Mouse (Mus musculus) testis, adult 10 weeks (tissue): ENCODE data around the gene Rarres1. TPM values are rescaled to one million over a fixed set of nuclear protein-coding genes. Genes with fewer than 3 reads are reported as not detected.

Experiments
- polyA plus RNA-seq: library from polyadenylated mRNA; stranded (reverse); fragments of 350-450 nt; fragmentation: Illumina TruSeq; extraction: RNeasy Lipid Tissue Mini Kit (QIAGEN cat#74804); gene quantifications from one replicate; pipeline ENCODE4 v1.2.3, GENCODE M21; 2014; ENCODE audit warnings: low read depth, low replicate concordance

Rarres1 gene
- polyA plus RNA-seq, result 7.5 TPM

GRCm38 (mm10) chr3:67515274-67515801, at the start of gene Rarres1:
Gene Rarres1 (minus strand): TSS chr3:67515523.

DNA sequence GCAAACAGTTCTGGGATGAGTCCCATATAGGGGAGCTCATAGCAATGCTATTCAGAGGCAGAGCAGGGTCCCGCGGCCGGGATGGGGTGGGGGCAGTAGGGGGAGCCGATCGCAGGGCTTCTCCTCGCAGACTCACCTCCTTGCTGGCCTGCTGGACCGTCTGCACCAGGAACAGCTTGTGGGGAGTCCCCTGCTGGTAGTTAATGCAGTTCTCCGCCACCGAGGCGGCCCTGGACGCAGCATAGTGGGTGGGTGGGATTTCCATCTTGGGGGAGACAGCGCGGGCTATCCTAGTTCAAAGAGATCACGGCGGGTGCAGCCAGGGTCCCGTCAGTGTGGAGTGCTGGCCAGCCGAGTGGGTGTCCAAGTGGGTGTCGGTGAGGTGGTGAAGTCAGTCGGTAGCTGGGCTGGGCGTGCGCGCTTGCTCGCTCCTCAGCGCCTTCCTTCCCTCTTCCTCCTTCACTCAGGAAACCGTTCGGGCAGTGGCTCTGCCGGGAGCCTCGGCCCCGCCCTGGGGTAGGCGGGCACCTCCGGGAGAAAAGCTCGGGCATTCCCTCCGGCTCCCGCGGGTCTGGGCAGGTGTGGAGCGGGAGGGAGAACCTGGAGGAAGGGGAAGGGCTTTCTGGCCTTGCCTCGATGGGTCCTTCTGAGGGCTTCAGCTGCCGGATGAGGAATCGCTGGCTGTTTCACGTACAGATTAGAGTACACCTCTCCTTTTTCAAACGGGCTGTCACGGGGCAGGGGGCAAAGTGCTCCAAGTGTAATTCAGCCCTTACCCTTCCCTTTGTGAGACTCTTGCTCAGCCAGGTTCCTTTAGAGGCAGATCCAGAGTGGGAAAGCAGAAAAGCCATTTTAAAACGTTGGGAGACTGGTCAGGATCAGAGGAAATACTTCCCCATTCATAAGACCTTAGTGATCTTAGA, 51.6 kb downstream of the Rarres1 start, which contains the start of gene Lxn:
Gene Lxn (minus strand): TSS at position 477 of the 923 bp plus-strand sequence.

GRCm38 (mm10) chr3:67429999-67430380, 85.3 kb downstream of the Rarres1 start, which contains the start of gene Gfm1:
Gene Gfm1 (plus strand): TSS chr3:67430096.

Other genes starting within 250 kb of the Rarres1 start
- 2,275 TPM for gene Mlf1, start 141.4 kb downstream of the Rarres1 start, polyA plus RNA-seq
- gene Gm17402, start 140.4 kb downstream of the Rarres1 start, polyA plus RNA-seq, result not detected
- gene Gfm1, start 85.4 kb downstream of the Rarres1 start, polyA plus RNA-seq, result 30.3 TPM
- 16.4 TPM for gene Lxn, start 51.6 kb downstream of the Rarres1 start, polyA plus RNA-seq
- 26.5 TPM for gene Mfsd1, start 67.2 kb upstream of the Rarres1 start, polyA plus RNA-seq